Mouse (Mus musculus): Measurements from ENCODE around the gene P4hb. TPM values are rescaled to one million over a fixed set of nuclear protein-coding genes. Genes with fewer than 3 reads are reported as not detected.
A peak's percentile ranks its signal among the peaks of the same experiment; 100 is the strongest.

P4hb gene
- 263 and 274 TPM in 2 replicates for polyA plus RNA-seq (2015; fragmentation: Nextera tagmentation; extraction: Ambion mirVana)

DNA sequence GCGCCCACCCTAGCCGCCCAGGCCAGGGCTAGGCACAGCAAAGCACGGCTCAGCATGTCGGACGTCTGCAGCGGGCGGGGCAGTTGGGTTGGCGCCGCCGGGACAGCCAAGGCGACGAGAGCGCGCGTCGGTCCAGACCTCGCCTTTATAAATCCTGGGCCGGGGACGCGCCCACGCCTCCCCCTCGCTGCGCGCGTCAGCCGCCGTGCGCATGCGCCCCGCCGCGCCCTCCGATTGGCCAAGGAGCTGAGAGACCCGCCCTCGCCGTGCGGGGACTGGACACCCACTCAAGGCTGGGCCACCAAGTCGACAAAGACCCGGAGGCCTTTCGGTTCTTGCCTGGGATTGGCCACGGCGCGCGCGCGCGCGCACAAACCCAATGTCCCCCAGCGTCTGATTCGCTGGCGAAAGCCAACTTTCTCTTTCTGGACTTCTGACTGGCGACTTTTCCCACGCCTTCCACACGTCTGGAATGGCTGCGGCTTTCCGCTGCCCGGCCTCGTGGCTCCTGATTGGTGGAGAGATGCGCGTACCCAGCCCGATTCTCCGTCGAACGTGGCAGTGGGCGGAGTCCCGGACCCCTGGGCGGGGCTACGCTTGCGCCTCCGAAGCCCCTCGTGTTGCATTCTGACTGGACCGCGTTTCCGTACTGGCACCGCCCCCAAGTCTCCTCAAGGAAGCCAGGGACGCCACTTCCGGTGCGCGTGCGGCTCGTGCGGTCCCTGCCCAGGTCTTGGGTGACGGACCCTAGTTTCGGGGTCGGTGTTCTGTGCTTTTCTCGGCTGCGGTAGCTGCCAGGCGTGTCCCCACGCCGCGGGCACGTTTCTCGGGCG lies at the start of gene P4hb:
P4hb (minus strand) TSS at position 502 of the 833 bp plus-strand sequence.
- WGBS: under 1% methylated on average over 93 of the region's 94 CpGs
- Histone ChIP-seq H3K9me3 (no peaks in the 10 kb centered on the region), H3K36me3 (peaks cover 31% of the 10 kb centered on the region), H3K27me3 (no peaks in the 10 kb centered on the region), H3K4me3 (peak within 1 kb of the TSS; percentile 68), H3K4me2 (peak within 1 kb of the TSS; percentile 94), H3K4me1 (replicated peaks) (peaks cover 27% of the 10 kb centered on the region), H3K27ac (replicated peaks) (peak within 1 kb of the TSS; percentile 87), H3K9ac (peak within 1 kb of the TSS; percentile 78)
- ATAC-seq (ENCODE audit: low FRiP score, low read depth): peak; percentile 98

DNA sequence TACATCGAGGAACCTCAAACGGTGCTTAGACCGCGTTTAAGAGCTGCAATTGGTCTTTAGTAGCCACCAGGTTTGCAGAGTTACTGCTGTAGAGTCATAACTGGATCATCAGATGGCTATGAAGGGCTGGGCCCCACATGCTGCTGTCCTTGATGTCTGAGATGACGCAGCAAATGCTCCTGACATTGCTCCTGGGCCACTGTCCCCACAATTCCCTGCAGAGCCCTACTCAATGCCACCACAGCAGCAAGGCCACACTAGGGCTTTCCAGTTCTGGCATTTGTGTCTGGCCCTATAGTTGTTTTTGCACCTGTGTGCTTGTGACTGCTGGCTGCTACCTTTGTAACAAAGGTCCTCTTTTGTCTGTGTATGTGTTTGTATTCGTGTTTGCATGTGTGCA lies 49.8 kb upstream of the P4hb start:
- peaks cover 22% of the 10 kb centered on the region for H3K4me1 ChIP-seq (replicated peaks)
- peaks cover 42% of the 10 kb centered on the region for H3K36me3 ChIP-seq
- no peak overlapping the region for H3K27ac ChIP-seq (replicated peaks)
- H3K4me2 ChIP-seq: no peak overlapping the region
- no peaks in the 10 kb centered on the region for H3K9me3 ChIP-seq
- no peak overlapping the region for H3K4me3 ChIP-seq
- H3K27me3 ChIP-seq: no peaks in the 10 kb centered on the region
- H3K9ac ChIP-seq: no peak overlapping the region
- WGBS: 89% methylated on average over 6 of the region's 6 CpGs
- no peak for ATAC-seq (ENCODE audit: low FRiP score, low read depth)

DNA sequence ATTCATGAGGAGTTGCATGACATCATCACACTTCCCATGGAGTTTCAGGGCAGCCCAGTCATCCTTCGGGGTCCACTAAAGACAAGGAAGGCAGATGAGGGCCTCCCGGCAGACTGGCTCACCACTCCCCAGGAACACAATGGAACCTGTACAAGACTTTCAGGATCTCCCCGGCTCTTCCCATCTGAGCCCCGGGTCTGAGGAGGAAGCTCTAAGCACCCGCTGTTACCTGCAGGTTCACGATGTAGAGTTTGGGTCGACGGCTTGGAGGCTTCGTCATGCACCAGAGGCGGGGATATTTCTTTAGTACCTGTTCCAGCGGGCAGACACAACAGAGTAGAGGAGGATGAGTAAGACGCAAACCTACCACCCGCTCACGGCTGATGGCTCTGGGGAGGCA lies 47.1 kb upstream of the P4hb start:
- no peak for ATAC-seq (ENCODE audit: low FRiP score, low read depth)
- Histone ChIP-seq H3K4me1 (replicated peaks) (peaks cover 34% of the 10 kb centered on the region), H3K4me2 (no peak overlapping the region), H3K27ac (replicated peaks) (no peak overlapping the region), H3K4me3 (no peak overlapping the region), H3K36me3 (peaks cover 38% of the 10 kb centered on the region), H3K9ac (no peak overlapping the region), H3K27me3 (no peaks in the 10 kb centered on the region), H3K9me3 (no peaks in the 10 kb centered on the region)
- WGBS: 94% methylated on average over 14 of the region's 14 CpGs

DNA sequence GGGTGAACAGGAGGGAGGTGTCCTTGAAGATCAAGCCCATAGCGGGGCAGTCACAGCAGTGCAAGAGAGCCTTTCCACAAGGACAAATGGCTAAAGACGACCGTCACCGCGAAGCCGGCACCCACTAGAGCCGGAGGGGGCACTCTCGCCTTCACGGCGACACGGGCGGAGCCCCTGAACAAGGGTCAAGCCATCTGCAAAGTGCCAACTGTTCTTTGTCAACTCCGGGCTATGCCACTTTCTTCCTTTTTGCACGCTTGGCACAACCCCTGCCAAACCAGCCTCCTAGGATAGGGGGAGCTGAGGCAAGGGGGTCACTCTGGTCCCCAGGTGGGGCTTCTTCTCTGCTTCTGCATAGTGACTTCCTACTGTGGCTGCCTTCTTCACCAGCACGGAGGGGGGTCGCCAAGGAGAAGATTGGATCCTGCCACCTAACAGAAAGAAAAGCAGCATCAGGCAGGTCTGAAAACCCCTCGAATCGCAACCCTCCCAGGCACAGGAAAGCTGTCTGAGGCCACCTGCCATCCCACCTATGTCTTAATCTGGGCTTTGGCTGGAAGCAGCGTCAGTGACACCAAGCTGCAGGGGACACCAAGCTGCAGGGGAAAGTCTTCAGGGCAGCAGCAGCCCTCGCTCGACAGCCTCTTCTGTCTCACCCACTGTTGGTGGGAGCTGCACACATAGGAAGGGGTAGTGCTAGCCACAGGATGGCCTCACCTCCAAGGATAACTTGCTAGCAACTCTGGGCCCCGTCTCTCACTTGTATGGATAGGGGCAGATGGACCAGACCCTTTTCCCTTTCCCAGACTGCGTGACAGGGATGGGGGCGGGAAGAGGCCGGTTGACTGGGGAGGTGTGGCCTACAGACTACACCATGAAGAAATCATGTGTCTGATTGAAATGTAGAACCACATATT lies 45.8 kb upstream of the P4hb start:
- Histone ChIP-seq H3K36me3 (peaks cover 41% of the 10 kb centered on the region), H3K4me3 (no peak overlapping the region), H3K9ac (no peak overlapping the region), H3K4me1 (replicated peaks) (peaks cover 29% of the 10 kb centered on the region), H3K9me3 (no peaks in the 10 kb centered on the region), H3K4me2 (no peak overlapping the region), H3K27me3 (no peaks in the 10 kb centered on the region), H3K27ac (replicated peaks) (no peak overlapping the region)
- no peak for ATAC-seq (ENCODE audit: low FRiP score, low read depth)
- WGBS: 95% methylated on average over 25 of the region's 25 CpGs

DNA sequence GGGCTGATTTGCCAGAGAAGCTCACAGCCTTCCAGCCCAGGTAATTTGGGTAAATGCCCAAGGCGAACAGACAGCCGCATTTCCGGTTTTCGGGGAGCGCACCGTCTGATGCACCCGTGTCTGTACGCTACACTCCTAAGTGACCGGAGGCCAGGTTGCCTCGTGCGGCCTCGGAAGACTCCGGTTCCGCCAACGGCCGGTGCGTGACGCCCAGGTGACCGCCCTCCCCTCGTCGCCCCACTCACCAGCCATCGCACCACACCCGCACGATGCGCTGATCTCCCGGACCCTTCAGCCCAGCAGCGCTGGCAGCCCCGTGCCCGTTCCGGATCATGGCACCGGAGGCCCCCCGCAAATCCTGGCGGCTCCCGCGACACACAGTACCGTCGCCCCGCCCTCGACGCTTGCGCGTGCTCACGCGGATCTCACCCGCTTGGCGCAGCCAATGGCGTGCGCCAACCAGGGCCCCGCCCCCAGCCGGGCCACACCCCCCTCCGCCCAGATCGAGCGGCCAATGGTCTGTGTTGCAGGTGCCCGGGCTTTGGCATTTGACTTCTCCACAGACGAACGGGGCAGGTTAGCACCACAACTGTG lies 44.6 kb upstream of the P4hb start, which contains the start of gene Pcyt2:
Pcyt2 (minus strand) TSS at position 418 of the 594 bp plus-strand sequence.
- no peaks in the 10 kb centered on the region for H3K27me3 ChIP-seq

DNA sequence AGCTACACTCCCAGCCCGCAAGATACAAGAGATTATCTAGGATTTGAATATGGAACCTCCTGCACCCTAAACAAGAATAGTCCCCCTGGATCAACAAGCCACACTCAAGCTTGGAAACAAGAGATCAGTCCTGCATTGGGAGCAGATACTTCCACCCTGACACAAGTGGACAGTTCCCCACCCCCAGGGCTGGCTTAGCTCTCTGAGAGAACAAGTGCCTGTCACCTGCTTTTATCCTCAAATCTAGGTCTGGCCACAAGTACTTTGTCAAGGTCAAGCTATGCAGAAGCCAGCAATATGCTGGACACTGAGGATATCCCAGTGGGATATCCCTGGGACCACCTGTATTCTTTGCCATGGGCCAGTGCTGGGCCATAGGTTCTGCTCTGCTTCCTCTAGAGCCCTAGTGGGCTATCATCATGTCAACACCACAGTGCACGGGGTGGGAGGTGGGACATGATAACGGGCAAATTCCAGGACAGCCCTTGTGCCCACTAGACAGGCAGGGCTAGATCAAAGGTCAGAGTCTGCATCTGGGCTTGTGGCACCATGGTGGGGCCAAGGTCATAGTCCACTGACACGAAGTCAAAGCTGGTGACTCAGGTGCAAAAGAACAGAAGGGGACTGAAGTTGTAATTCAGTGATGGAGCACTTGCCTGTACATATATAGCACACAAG lies 43.7 kb upstream of the P4hb start:
- H3K9ac ChIP-seq: peak overlapping the region; percentile 78
- no peak for ATAC-seq (ENCODE audit: low FRiP score, low read depth)
- H3K27ac ChIP-seq (replicated peaks): peak overlapping the region; percentile 88
- H3K4me2 ChIP-seq: peak overlapping the region; percentile 90
- peak overlapping the region; percentile 64 for H3K4me3 ChIP-seq
- H3K9me3 ChIP-seq: no peaks in the 10 kb centered on the region
- no peaks in the 10 kb centered on the region for H3K27me3 ChIP-seq
- peaks cover 45% of the 10 kb centered on the region for H3K36me3 ChIP-seq
- H3K4me1 ChIP-seq (replicated peaks): peaks cover 23% of the 10 kb centered on the region
- 50% methylated on average over 4 of the region's 4 CpGs for WGBS

More for the DNA sequence above, 44.6 kb upstream of the P4hb start, which contains the start of gene Pcyt2:
- peak within 1 kb of the TSS; percentile 78 for H3K9ac ChIP-seq
- peak within 1 kb of the TSS; percentile 88 for H3K27ac ChIP-seq (replicated peaks)
- no peaks in the 10 kb centered on the region for H3K9me3 ChIP-seq
- H3K4me2 ChIP-seq: peak within 1 kb of the TSS; percentile 90
- ATAC-seq (ENCODE audit: low FRiP score, low read depth): peak; percentile 96
- peak within 1 kb of the TSS; percentile 64 for H3K4me3 ChIP-seq
- under 1% methylated on average over 56 of the region's 56 CpGs for WGBS
- H3K4me1 ChIP-seq (replicated peaks): peaks cover 23% of the 10 kb centered on the region
- H3K36me3 ChIP-seq: peaks cover 40% of the 10 kb centered on the region

DNA sequence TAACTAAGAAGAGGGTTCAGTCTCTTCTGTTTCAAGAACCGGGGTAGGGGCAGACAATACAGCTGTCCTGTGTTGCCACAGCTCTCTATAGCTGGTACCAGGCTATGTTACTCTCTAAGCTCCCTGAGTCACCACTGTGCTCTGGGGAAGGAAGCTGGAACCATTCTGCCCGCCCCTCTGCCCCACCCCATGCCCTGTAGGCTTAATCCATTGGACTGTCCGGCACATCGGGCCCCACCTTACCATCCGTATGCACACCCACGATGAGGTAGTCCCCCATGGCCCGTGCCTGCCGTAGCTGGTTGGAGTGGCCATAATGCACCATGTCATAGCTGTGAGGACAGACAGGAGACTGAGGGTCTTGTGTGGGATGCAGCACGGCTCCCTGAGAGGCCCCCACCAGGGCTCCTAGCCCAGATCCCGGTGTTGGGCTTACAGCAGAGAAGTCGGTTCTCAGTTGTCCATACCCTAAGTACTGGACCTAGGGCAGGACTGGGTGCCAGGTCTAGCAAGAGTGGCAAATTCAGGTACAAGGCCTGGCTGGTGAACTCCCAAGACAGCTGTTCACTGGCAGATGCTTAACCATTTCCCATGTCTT lies 42.7 kb upstream of the P4hb start:
- Histone ChIP-seq H3K27ac (replicated peaks) (no peak overlapping the region), H3K4me2 (peak overlapping the region; percentile 90), H3K4me3 (no peak overlapping the region), H3K27me3 (no peaks in the 10 kb centered on the region), H3K36me3 (peaks cover 48% of the 10 kb centered on the region), H3K4me1 (replicated peaks) (peaks cover 23% of the 10 kb centered on the region), H3K9ac (no peak overlapping the region), H3K9me3 (no peaks in the 10 kb centered on the region)
- 90% methylated on average over 11 of the region's 11 CpGs for WGBS
- ATAC-seq (ENCODE audit: low FRiP score, low read depth): no peak

DNA sequence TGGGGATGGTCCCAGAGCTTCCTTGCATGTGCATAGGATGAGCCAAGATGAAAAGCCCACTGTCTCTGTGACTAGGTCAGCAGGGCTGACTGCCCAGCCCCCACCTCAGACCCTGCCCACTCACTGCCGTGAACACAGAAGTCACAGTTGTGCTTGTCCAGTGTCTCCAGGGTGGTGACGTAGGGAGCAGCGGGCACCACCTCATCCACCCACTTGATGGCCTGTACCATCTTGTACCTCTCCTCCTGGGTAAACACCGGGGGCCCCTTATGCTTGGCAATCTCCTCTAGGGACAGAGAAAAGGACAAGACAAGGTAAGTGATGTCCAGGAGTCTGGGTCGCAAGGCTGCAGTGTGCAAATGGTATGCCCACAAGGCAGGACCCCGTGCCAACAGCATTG lies 42.1 kb upstream of the P4hb start:
- no peak overlapping the region for H3K4me2 ChIP-seq
- no peaks in the 10 kb centered on the region for H3K9me3 ChIP-seq
- H3K36me3 ChIP-seq: peaks cover 48% of the 10 kb centered on the region
- H3K9ac ChIP-seq: no peak overlapping the region
- H3K4me3 ChIP-seq: no peak overlapping the region
- peaks cover 23% of the 10 kb centered on the region for H3K4me1 ChIP-seq (replicated peaks)
- no peak overlapping the region for H3K27ac ChIP-seq (replicated peaks)
- H3K27me3 ChIP-seq: no peaks in the 10 kb centered on the region
- WGBS: 94% methylated on average over 6 of the region's 6 CpGs
- ATAC-seq (ENCODE audit: low FRiP score, low read depth): no peak

DNA sequence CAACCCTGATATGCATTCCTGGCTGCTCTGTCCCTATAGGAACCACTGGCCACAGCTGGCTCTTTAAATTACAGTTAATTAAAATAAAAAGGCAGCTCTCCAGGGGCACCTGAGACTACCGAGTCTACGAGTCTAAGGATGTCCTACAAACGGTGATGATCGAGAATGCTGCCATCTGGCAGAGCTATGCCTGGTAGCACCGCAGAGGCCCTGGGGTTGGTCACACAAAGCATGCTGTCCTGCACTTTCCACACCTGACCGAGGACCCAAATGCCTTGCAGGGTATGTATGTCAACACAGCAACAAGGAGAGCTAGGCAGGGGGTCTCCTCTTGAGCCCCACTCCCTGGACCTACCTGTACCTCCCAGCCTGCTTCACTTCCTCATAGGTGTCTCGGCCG lies 40.9 kb upstream of the P4hb start:
- Histone ChIP-seq H3K9ac (no peak overlapping the region), H3K27ac (replicated peaks) (no peak overlapping the region), H3K4me2 (no peak overlapping the region), H3K36me3 (peaks cover 40% of the 10 kb centered on the region), H3K9me3 (no peaks in the 10 kb centered on the region), H3K27me3 (no peaks in the 10 kb centered on the region; the same call in 1 of the 2 replicates), H3K4me3 (no peak overlapping the region), H3K4me1 (replicated peaks) (peaks cover 23% of the 10 kb centered on the region)
- 73% methylated on average over 8 of the region's 8 CpGs for WGBS
- ATAC-seq (ENCODE audit: low FRiP score, low read depth): no peak

DNA sequence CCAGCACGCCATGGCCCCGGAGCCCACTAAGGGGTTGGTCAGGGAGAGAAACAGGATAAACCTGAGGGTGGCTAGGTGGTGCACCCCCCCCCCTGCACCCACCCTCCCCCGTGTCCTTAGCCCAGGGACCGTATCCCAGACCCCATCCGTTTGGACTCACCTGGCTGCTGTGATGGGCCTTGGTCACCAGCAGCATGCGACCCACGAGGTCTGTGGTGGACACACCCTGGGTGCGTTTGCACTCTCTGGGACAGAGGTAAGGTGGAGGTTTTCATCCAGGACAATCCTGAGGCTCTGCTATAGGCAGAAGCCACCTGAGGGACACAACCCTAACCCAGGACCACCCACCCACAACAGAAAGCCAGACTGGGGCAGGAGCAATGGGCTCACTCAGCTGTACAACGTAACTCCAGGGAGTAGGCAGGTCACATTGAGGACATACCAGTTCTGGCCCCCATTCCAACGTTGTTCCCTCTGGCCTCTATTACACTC lies 40.5 kb upstream of the P4hb start:
- Histone ChIP-seq H3K27ac (replicated peaks) (no peak overlapping the region), H3K9me3 (no peaks in the 10 kb centered on the region), H3K9ac (no peak overlapping the region), H3K4me1 (replicated peaks) (peaks cover 26% of the 10 kb centered on the region), H3K36me3 (peaks cover 36% of the 10 kb centered on the region), H3K4me3 (no peak overlapping the region), H3K4me2 (no peak overlapping the region), H3K27me3 (no peaks in the 10 kb centered on the region; the same call in 1 of the 2 replicates)
- no peak for ATAC-seq (ENCODE audit: low FRiP score, low read depth)
- 87% methylated on average over 10 of the region's 10 CpGs for whole genome bisulfite sequencing

DNA sequence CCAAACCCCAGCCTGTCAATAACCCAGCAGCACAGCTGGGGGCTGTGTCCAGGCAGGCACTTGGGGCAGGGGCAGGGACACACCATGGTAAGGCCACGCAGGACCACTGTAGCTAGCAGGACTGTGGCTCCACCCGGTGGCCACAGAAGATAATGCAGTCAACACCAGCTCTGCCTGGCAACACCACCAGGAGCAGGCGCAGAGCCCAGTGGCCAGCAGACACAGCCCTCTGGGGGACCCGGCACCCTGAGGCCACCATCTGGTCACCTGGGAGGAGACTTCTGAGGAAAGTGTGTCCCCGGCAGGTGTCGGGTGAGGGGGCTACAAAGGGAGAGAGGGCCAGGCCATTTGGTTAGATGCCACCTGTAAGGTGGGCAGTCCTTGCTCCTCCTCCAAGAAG lies 39.7 kb upstream of the P4hb start:
- Histone ChIP-seq H3K27ac (replicated peaks) (no peak overlapping the region), H3K9ac (no peak overlapping the region), H3K4me3 (no peak overlapping the region), H3K36me3 (peaks cover 32% of the 10 kb centered on the region), H3K27me3 (no peaks in the 10 kb centered on the region; the same call in 1 of the 2 replicates), H3K4me1 (replicated peaks) (peaks cover 31% of the 10 kb centered on the region), H3K9me3 (no peaks in the 10 kb centered on the region), H3K4me2 (no peak overlapping the region)
- WGBS: 55% methylated on average over 6 of the region's 6 CpGs
- no peak for ATAC-seq (ENCODE audit: low FRiP score, low read depth)

Measured in hindbrain, embryonic 15.5 days (tissue).